Mouse (Mus musculus) kidney, postnatal 0 days (tissue): Measurements from ENCODE around the gene Gm40193. TPM values are rescaled to one million over a fixed set of nuclear protein-coding genes. Genes with fewer than 3 reads are reported as not detected.

ENCODE experiments used
- ATAC-seq: fragments of 200-750 bp; cut with Nextera tagmentation; replicated peaks from 2 replicates; pipeline ENCODE4 v1.8.0; 2017; ENCODE audit warnings: low read depth, moderate number of reproducible peaks, moderate TSS enrichment, moderate library complexity; ENCODE audit not compliant: low FRiP score
- DNase-seq: peaks from one replicate; pipeline ENCODE4 v3.0.0-alpha.2; 2016; ENCODE audit warnings: low spot score
- H3K27ac ChIP-seq: fragments of 300-500 bp; sonication (generic); 2 replicates; pipeline ENCODE4 v1.5.1; 2014; ENCODE audit warnings: mild to moderate bottlenecking
- H3K27me3 ChIP-seq: fragments of 300-500 bp; sonication (generic); 2 replicates; pipeline ENCODE4 v1.6.1; 2014; ENCODE audit warnings: low read length, mixed read lengths; ENCODE audit not compliant: insufficient read depth
- H3K36me3 ChIP-seq: fragments of 300-500 bp; sonication (generic); 2 replicates; pipeline ENCODE4 v1.6.1; 2014; ENCODE audit warnings: low read length, mixed read lengths; ENCODE audit not compliant: insufficient read depth
- H3K4me1 ChIP-seq: fragments of 300-500 bp; sonication (generic); replicated peaks from 2 replicates; pipeline ENCODE4 v1.6.1; 2014; ENCODE audit warnings: antibody characterized with exemption, low read length, mixed read lengths; ENCODE audit not compliant: insufficient read depth
- H3K4me2 ChIP-seq: fragments of 300-500 bp; sonication (generic); 2 replicates; pipeline ENCODE4 v1.6.1; 2014; ENCODE audit warnings: mild to moderate bottlenecking, low read length, moderate library complexity, mixed read lengths
- H3K4me3 ChIP-seq: fragments of 300-500 bp; sonication (generic); replicated peaks from 2 replicates; pipeline ENCODE4 v1.5.1; 2014; ENCODE audit warnings: low read depth, low read length
- H3K9ac ChIP-seq: fragments of 300-500 bp; sonication (generic); 2 replicates; pipeline ENCODE4 v1.6.1; 2014; ENCODE audit warnings: low read depth, low read length
- H3K9me3 ChIP-seq: fragments of 300-500 bp; sonication (generic); replicated peaks from 2 replicates; pipeline ENCODE4 v1.6.1; 2016; ENCODE audit warnings: low read length, inconsistent platforms, mixed read lengths
- CTCF ChIP-seq: IDR thresholded peaks from 2 replicates; pipeline ENCODE4 v1.5.1; 2016; ENCODE audit warnings: antibody characterized with exemption, low read depth, mild to moderate bottlenecking, moderate library complexity
- WGBS: fragments of 180-500 bp; shearing (Covaris S2); extraction: QIAGEN DNeasy Blood & Tissue Kit; methylation state at CpG from one replicate; pipeline ENCODE4 v1.1.7; 2014; 5-methylcytosine and 5-hydroxymethylcytosine counted together
- polyA plus RNA-seq: library from polyadenylated mRNA; unstranded; fragments of >200 nt; fragmentation: Nextera tagmentation; extraction: Ambion mirVana; gene quantifications from 2 replicates; pipeline ENCODE4 v1.2.1, GENCODE M21; 2015

Gm40193 gene
- polyA plus RNA-seq, 1 experiment from 2014 or later = not detected

- no peak overlapping the region for H3K4me2 ChIP-seq
- DNase-seq = peak; percentile 90
- H3K4me1 ChIP-seq = no peaks in the 10 kb centered on the region
- H3K27me3 ChIP-seq = no peaks in the 10 kb centered on the region
- H3K36me3 ChIP-seq = no peaks in the 10 kb centered on the region
- 18% methylated on average over 4 of the region's 4 CpGs for WGBS
- TF ChIP-seq CTCF = peak; percentile 83
- ATAC-seq = no peak; the same call in 1 of the 2 replicates
- no peak overlapping the region for H3K27ac ChIP-seq
- no peaks in the 10 kb centered on the region for H3K9me3 ChIP-seq
- no peak overlapping the region for H3K4me3 ChIP-seq
- H3K9ac ChIP-seq = no peak overlapping the region
These were observed 26.4 kb downstream of the Gm40193 start for GRCm38 (mm10) chr11:70506385-70506784.

- no peak within 1 kb of the TSS for H3K9ac ChIP-seq
- DNase-seq = no peak
- no peaks in the 10 kb centered on the region for H3K9me3 ChIP-seq
- H3K4me2 ChIP-seq = no peak within 1 kb of the TSS
- no peaks in the 10 kb centered on the region for H3K4me1 ChIP-seq
- no peak within 1 kb of the TSS for H3K4me3 ChIP-seq
- 61% methylated on average over 9 of the region's 9 CpGs for WGBS
- no peak for ATAC-seq
- TF ChIP-seq CTCF = no peak
- no peaks in the 10 kb centered on the region for H3K36me3 ChIP-seq
- no peaks in the 10 kb centered on the region for H3K27me3 ChIP-seq
- H3K27ac ChIP-seq = no peak within 1 kb of the TSS
These were observed 27.8 kb downstream of the Gm40193 start, which contains the start of gene Tm4sf5 for GRCm38 (mm10) chr11:70504970-70505369. Gene Tm4sf5, plus strand, starts transcription at chr11:70505244.

GRCm38 (mm10) chr11:70502018-70502417 lies 30.7 kb downstream of the Gm40193 start:
- no peak overlapping the region for H3K4me3 ChIP-seq
- H3K9ac ChIP-seq = no peak overlapping the region
- no peaks in the 10 kb centered on the region for H3K27me3 ChIP-seq
- H3K4me1 ChIP-seq = no peaks in the 10 kb centered on the region
- ATAC-seq (no peak), DNase-seq (no peak)
- WGBS = 67% methylated on average over 3 of the region's 3 CpGs
- no peaks in the 10 kb centered on the region for H3K36me3 ChIP-seq
- no peak for TF ChIP-seq CTCF
- no peaks in the 10 kb centered on the region for H3K9me3 ChIP-seq
- no peak overlapping the region for H3K27ac ChIP-seq
- no peak overlapping the region for H3K4me2 ChIP-seq

GRCm38 (mm10) chr11:70500476-70500812 lies 32.3 kb downstream of the Gm40193 start:
- TF ChIP-seq CTCF = no peak
- Histone ChIP-seq H3K9me3 (no peaks in the 10 kb centered on the region), H3K36me3 (no peaks in the 10 kb centered on the region), H3K4me3 (no peak overlapping the region), H3K4me1 (no peaks in the 10 kb centered on the region), H3K9ac (no peak overlapping the region), H3K4me2 (no peak overlapping the region), H3K27me3 (no peaks in the 10 kb centered on the region), H3K27ac (no peak overlapping the region)
- DNase-seq (no peak), ATAC-seq (no peak)
- WGBS = 69% methylated on average over 1 of the region's 1 CpGs

GRCm38 (mm10) chr11:70499566-70500475 lies 32.9 kb downstream of the Gm40193 start:
- WGBS = 63% methylated on average over 14 of the region's 14 CpGs
- 0 out of 2 replicates have a peak overlapping the region, but pooled peaks have one; percentile 38 for H3K27ac ChIP-seq
- no peaks in the 10 kb centered on the region for H3K27me3 ChIP-seq
- no peaks in the 10 kb centered on the region for H3K4me1 ChIP-seq
- no peaks in the 10 kb centered on the region for H3K36me3 ChIP-seq
- H3K9ac ChIP-seq = no peak overlapping the region
- H3K4me3 ChIP-seq = no peak overlapping the region
- DNase-seq = peak; percentile 28
- no peaks in the 10 kb centered on the region for H3K9me3 ChIP-seq
- TF ChIP-seq CTCF = peak; percentile 59; the same call in 1 of the 2 replicates
- no peak overlapping the region for H3K4me2 ChIP-seq
- ATAC-seq = no peak

GRCm38 (mm10) chr11:70489684-70490083 lies 43.1 kb downstream of the Gm40193 start:
- DNase-seq (no peak), ATAC-seq (no peak)
- Histone ChIP-seq H3K27ac (no peak overlapping the region), H3K4me1 (no peaks in the 10 kb centered on the region), H3K9ac (no peak overlapping the region), H3K4me3 (no peak overlapping the region), H3K27me3 (no peaks in the 10 kb centered on the region), H3K4me2 (no peak overlapping the region), H3K9me3 (no peaks in the 10 kb centered on the region), H3K36me3 (no peaks in the 10 kb centered on the region)
- WGBS = 83% methylated on average over 6 of the region's 6 CpGs
- no peak for TF ChIP-seq CTCF
